Mouse (Mus musculus) Muller cell, postnatal 12 days (primary cell): Measurements from ENCODE around the gene Aldh6a1.

Source experiments
- DNase-seq: peaks from one replicate; pipeline ENCODE4 v3.0.0-alpha.2; 2015; ENCODE audit errors: inconsistent ontology term

Gene Aldh6a1

DNA sequence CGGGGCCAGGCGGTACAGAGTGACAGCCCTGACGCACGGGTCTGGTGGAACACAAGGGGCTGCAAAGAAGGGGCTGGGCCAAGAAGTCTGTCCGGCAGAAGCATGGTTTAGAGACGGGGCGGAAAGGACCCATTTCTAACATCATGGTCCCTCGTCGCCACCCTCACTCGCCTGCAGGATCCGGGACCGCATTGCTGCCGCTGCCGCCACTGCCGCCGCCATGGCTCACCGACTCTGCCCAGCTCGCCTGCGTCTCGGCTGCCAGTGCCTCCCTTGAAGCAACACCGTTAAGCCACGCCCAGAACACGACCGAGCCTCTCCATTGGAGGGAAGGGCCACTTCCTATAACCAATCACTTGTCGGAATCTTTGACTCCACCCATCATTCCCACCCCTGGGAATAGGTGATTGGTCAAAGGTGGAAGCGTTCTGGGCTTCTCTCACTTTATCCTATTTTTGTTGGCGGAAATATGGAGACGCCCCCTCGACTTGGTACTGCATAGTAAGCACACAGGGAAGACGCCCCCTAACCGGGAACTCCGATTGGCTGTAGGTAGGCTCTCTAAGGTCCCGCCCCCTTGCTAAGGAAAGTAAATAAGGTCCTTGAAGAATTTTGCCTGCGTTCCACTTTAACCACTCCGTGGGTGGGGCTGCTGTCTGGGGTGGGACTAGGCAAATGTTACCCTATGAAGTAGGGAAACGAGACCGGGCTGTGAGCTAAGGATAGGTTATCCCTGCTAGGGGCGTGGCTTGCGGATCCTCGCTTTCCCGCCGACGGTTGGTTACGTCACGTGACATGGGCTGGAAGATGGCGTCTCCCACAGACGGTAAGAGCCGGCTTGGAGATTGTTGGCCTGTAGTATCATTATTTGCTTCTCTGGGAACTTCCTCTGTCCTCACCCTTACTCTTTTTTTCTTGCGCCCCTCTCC, at the start of gene Aldh6a1, which contains the start of gene Lin52:
Gene Aldh6a1, minus strand, starts transcription at position 287 of the 929 bp plus-strand sequence.
Gene Lin52, plus strand, starts transcription at position 705 of the 929 bp plus-strand sequence.
- DNase-seq, result peak; percentile 99

DNA sequence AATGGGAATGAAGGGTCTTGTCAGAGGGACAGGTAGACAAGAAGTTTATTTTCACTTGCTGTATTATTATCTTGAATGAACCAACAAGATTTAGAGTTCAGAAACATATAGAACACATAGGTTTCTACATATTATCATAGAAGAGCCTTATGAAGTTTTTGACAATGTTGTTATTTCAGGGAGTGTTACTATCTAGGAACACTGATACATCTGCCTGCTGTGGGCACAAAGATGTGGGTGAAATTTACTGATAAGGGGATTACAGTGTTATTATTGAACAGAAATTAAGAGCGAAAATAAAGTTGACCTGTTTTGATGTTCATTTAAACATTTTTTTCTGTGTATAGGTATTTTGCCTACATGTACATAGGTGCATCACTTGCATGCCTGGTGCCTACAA, 46.0 kb upstream of the Aldh6a1 start:
- no peak for DNase-seq

DNA sequence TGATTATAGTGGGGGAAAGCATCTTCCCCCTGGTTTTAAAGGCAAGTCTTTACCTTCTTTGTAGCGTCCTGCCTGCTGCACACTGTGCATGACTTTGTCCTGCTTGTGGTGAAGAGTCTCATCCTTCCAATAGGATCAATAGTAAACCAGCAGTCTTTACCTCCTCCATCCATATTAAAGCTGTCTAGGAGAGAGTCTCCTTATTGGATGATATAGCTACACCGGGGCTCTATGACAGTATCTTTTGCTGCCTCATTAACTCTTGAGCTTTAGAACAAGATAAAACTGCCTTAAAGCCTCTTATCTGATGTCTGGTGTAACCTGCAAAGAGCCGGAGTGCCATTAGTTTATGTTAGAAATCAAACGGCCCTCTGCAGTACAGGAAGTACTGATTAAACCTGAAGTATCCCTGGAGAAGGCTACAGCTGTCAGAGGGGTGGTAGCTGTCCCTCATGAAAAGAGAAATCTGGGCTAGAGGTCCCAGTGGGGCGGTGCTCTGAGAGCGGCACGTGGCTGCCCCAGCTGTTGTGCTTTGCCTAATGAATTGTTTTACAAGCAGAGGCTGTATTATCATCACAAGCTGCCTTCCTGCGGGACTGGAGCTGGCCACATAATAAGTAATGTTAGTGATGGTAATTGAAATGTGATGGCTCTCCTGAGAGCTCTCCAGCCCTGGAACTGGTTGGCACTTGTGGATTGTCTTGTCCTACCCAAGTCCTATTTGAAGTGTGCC, 36.7 kb upstream of the Aldh6a1 start:
- DNase-seq, result no peak

- DNase-seq, result no peak
These were observed 32.2 kb upstream of the Aldh6a1 start for GRCm38 (mm10) chr12:84482778-84483585.

DNA sequence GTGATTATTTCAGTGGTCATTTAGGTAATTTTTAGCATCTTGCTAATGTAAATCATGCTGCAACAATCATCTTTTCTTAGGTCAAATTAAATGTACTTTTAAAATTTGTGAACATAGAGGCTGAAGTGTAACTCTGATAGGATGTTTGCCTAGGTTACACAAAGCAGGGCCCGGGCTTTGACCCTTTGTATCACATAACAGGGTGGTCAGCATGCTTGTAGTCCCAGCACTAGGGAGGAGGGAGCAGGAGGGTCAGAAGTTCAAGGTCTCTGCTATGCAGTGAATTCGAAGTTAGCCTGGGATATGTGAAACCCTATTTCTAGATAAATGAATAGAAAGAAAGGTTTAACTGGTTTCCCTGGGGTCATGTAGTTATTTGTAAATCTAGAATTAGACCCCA, 30.4 kb upstream of the Aldh6a1 start:
- DNase-seq, result no peak

GRCm38 (mm10) chr12:84478937-84479336, 28.1 kb upstream of the Aldh6a1 start:
- no peak for DNase-seq

GRCm38 (mm10) chr12:84468701-84469100, 17.9 kb upstream of the Aldh6a1 start:
- peak; percentile 44 for DNase-seq

DNA sequence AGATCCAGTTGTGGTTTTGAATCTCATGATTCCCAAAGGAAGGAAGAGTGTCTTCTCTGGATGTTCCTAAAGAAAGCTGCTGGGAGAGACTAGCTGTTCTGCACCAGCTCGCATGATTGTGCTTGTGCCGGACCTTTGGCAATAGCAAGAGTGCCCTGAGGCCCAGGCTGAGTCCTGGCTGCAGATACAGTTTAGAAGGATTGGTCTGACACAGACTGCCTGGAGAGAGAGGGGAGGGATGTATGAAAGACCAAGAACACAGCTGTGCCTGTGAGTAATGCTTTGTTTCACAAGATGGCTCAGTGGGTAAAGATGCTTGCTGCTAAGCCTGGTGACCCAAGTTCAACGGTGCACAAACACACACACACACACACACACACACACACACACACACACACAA, 12.1 kb upstream of the Aldh6a1 start:
- DNase-seq, result peak; percentile 53

DNA sequence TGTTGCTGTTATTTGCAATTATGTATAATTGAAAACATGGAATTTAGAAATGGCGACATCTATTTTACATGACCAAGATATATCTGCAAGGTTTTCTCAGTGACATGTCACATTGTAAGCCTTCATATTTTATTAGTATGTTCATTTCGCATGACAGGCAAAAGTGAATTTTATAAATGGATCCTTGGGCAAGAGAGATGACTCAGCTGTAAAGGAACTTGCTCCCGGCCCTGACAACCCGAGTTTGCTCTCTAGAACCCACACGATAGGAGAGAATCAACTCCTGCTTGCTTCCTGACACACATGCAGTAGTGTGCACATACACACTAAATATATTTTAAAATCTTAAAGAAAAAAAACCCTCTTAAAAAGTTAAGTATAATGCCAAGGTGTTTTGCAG, 10.6 kb upstream of the Aldh6a1 start:
- DNase-seq, result no peak

- no peak for DNase-seq
These were observed 9.0 kb upstream of the Aldh6a1 start for GRCm38 (mm10) chr12:84459845-84460244.

- DNase-seq, result no peak
These were observed 6.1 kb upstream of the Aldh6a1 start for GRCm38 (mm10) chr12:84456911-84457310.

GRCm38 (mm10) chr12:84451801-84452200, 997 bp upstream of the Aldh6a1 start:
- no peak for DNase-seq

GRCm38 (mm10) chr12:84450351-84450717, 470 bp downstream of the Aldh6a1 start:
- DNase-seq, result no peak

GRCm38 (mm10) chr12:84449887-84450286, 917 bp downstream of the Aldh6a1 start:
- DNase-seq, result no peak

GRCm38 (mm10) chr12:84448181-84448580, 2.6 kb downstream of the Aldh6a1 start:
- DNase-seq, result no peak

GRCm38 (mm10) chr12:84447386-84447785, 3.4 kb downstream of the Aldh6a1 start:
- DNase-seq, result no peak

DNA sequence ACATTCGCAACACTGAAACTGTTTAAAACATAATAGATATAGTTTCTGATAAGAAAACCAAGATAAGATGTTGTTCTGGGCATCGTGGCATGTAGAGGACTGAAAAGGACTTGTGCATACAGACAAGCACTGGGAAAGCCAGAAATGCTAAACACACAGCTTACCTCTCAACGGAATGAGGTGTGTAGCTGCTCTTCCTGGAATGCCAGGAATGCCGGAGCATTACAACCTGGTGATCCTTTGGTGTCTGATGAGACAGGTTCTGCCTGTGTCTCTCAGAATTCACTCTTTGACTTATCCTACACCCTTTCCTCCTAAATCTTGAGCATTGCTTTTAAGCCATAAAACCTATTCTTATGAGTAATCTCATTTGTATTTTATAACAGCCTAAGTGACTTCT, 8.3 kb downstream of the Aldh6a1 start:
- DNase-seq, result no peak

- no peak for DNase-seq
These were observed 12.1 kb downstream of the Aldh6a1 start for GRCm38 (mm10) chr12:84438697-84439096.

- no peak for DNase-seq
These were observed 21.0 kb downstream of the Aldh6a1 start for GRCm38 (mm10) chr12:84429825-84430224.

- no peak for DNase-seq
These were observed 26.8 kb downstream of the Aldh6a1 start for GRCm38 (mm10) chr12:84423990-84424389.

DNA sequence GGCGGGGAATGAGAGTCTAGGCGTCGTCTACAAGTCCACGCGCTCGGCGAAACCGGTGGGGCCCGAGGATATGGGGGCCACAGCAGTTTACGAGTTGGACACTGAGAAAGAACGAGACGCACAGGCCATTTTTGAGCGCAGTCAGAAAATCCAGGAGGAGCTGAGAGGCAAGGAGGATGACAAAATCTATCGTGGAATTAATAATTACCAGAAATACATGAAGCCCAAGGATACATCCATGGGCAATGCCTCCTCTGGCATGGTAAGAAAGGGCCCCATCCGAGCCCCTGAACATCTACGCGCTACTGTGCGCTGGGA, 33.2 kb downstream of the Aldh6a1 start:
- DNase-seq, result no peak
